Mouse (Mus musculus): ENCODE measurements around the gene Nlgn2.

DNA sequence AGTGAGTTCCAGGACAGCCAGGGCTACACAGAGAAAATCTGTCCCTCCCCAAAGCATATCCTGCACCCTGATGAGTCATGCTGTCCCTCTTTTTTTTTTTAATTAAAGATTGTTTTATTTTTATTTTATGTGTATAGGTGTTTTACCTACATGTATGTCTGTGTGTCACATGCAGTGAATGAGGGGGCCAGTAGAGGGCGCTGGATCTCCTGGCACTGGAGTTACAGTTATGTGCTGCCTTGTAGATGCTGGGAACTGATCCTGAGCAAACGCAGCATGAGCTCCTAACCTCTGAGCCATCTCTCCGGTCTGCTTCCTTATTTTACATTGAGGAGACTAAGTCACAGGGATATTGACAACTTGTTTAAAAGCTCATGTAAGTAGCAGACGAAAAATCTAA is 45.5 kb upstream of the Nlgn2 start:
- TF ChIP-seq POLR2A (IDR thresholded peaks at IDR 0.05; ENCODE audit: low read depth, low read length) (no peak), CTCF (conservative IDR thresholded peaks at IDR 0.05 in 1 of 2, IDR thresholded peaks at IDR 0.05 in 1 of 2; ENCODE audit: low read depth in 2 of 2, low read length in 2 of 2) (peak; percentile 58 to 68; a peak in 3 of 4 replicates), USF1 (IDR thresholded peaks at IDR 0.05; ENCODE audit: low read depth, low read length) (no peak), MAZ (IDR thresholded peaks at IDR 0.05; ENCODE audit: low read depth, low read length) (no peak), EP300 (IDR thresholded peaks at IDR 0.05; ENCODE audit: low read length) (no peak), NRF1 (IDR thresholded peaks at IDR 0.05; ENCODE audit: low read depth, low read length) (no peak), POLR2AphosphoS2 (IDR thresholded peaks at IDR 0.05; ENCODE audit: low read depth, low read length) (no peak)
